Comparison of ENCODE assay signal across 11 mouse cellular contexts in the genomic region with DNA sequence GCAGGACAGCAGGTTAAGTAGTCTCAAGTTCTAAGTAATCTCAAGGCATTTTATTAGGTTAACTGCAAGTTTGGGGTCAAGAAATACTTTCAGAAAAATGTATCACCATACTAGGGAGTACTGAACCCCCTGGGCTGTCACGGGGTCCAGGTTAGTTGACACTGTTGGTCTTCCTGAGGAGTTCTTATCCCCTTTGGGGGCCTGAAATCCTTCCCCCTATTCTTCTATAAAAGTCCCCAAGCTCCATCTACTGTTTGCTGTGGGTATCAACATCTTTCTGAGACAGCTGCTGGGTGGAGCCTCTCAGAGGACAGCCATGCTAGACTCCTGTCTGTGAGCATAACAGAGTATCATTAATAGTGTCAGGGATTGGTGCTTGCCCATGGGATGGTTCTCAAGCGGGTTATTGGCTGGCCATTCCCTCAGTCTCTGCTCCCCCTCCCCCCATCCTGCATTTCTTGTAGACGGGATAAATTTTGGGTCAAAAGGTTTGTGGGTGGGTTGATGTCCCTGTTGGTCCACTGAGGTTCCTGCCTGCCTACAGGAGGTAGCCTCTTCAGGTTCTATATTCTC.
A peak's percentile ranks its signal among the peaks of the same experiment; 100 is the strongest.
DNase-seq lines count a peak whose midpoint lies in the region; ATAC-seq and TF ChIP-seq lines count a peak whose summit lies in the region.
"Had no signal": no experiment of that assay in that cellular context is flagged by ENCODE, and none has a peak within 500 bp of the region (broad histone marks: within the 10 kb centered on the region; RNA-seq: fewer than 3 reads in every experiment).

No protein-coding gene starts in this region.

- H3K79me2 ChIP-seq in liver, adult 2 months (ENCODE audit: control insufficient read depth, insufficient read depth, low read length) = peaks cover 29% of the 10 kb centered on the region; the same call in 1 of the 2 replicates

- H3K9me3 ChIP-seq in embryonic facial prominence, embryonic 14.5 days (ENCODE audit: control insufficient read depth, low read length) = no peaks in the 10 kb centered on the region
- H3K9me3 ChIP-seq: G1E; heart, embryonic 15.5 days; neural tube, embryonic 12.5 days had no signal

- no peak for TF ChIP-seq CTCF in liver, adult 2 months (IDR thresholded peaks at IDR 0.05; ENCODE audit: low read depth, low read length)

- DNase-seq in embryo, embryonic 10.5 days (ENCODE audit: low spot score) = peak; percentile 53
- no peak for DNase-seq in embryo, embryonic 10 days (ENCODE audit: low spot score)
- peak; percentile 54 for DNase-seq in liver, adult 2 months (ENCODE audit: extremely low read depth, low read depth, low spot score)
- DNase-seq in liver = no peak
- DNase-seq in embryonic facial prominence, embryonic 14.5 days (ENCODE audit: low spot score) = peak; percentile 48
- peak; percentile 13 to 37 for DNase-seq in lung, adult 18-20 months
- no peak for DNase-seq in adrenal gland, adult 8-10 months

- TF ChIP-seq POLR2A in liver, adult 2 months (IDR thresholded peaks at IDR 0.05; ENCODE audit: extremely low read depth, insufficient read depth, low read length) = no peak

- no peaks in the 10 kb centered on the region for H3K27me3 ChIP-seq in liver, adult 2 months (ENCODE audit: control insufficient read depth, insufficient read depth, low read length)
- no peaks in the 10 kb centered on the region for H3K27me3 ChIP-seq in embryonic facial prominence, embryonic 14.5 days (replicated peaks; ENCODE audit: control insufficient read depth, insufficient read depth, low read length)
- H3K27me3 ChIP-seq: heart, embryonic 15.5 days; neural tube, embryonic 12.5 days had no signal

- no peak for ATAC-seq in embryonic facial prominence, embryonic 14.5 days (ENCODE audit: low read depth)
- no peak for ATAC-seq in monocyte, adult 5-6 weeks (replicated peaks; ENCODE audit: insufficient number of reproducible peaks, low FRiP score, low TSS enrichment, poor library complexity, severe bottlenecking)

- H3K4me1 ChIP-seq in liver, adult 2 months (ENCODE audit: control insufficient read depth, insufficient read depth, low read length) = peaks cover 35% of the 10 kb centered on the region
- H3K4me1 ChIP-seq in embryonic facial prominence, embryonic 14.5 days (ENCODE audit: control insufficient read depth, insufficient read depth, low read length) = no peaks in the 10 kb centered on the region
- H3K4me1 ChIP-seq: neural tube, embryonic 12.5 days had no signal

- H3K4me3 ChIP-seq in liver, adult 2 months (ENCODE audit: insufficient read depth, low read depth, low read length) = no peak overlapping the region
- H3K4me3 ChIP-seq in embryonic facial prominence, embryonic 14.5 days (ENCODE audit: low read depth, low read length) = no peak overlapping the region
- H3K4me3 ChIP-seq: heart, embryonic 15.5 days; neural tube, embryonic 12.5 days had no signal

- no peak overlapping the region for H3K4me2 ChIP-seq in embryonic facial prominence, embryonic 14.5 days (ENCODE audit: low read depth, low read length)
- H3K4me2 ChIP-seq: heart, embryonic 15.5 days; neural tube, embryonic 12.5 days had no signal

- H3K27ac ChIP-seq in liver, adult 2 months (replicated peaks; ENCODE audit: insufficient read depth, low read depth, low read length) = peak overlapping the region; percentile 75
- no peak overlapping the region for H3K27ac ChIP-seq in embryonic facial prominence, embryonic 14.5 days (replicated peaks; ENCODE audit: low read depth, low read length)
- H3K27ac ChIP-seq: heart, embryonic 15.5 days; neural tube, embryonic 12.5 days had no signal

- WGBS in liver, adult 2 months = 10% methylated on average over 3 of the region's 3 CpGs
- WGBS in embryonic facial prominence, embryonic 14.5 days = 45% methylated on average over 3 of the region's 3 CpGs

- H3K9ac ChIP-seq in liver, adult 2 months (ENCODE audit: low read depth, low read length) = peak overlapping the region; percentile 42; the same call in 1 of the 2 replicates
- no peak overlapping the region for H3K9ac ChIP-seq in embryonic facial prominence, embryonic 14.5 days (ENCODE audit: low read depth, low read length)
- H3K9ac ChIP-seq: heart, embryonic 15.5 days; neural tube, embryonic 12.5 days had no signal

- peaks cover 12% of the 10 kb centered on the region for H3K36me3 ChIP-seq in liver, adult 2 months (ENCODE audit: control insufficient read depth, insufficient read depth, low read length)
- no peaks in the 10 kb centered on the region for H3K36me3 ChIP-seq in embryonic facial prominence, embryonic 14.5 days (ENCODE audit: control insufficient read depth, insufficient read depth, low read length)
- H3K36me3 ChIP-seq: heart, embryonic 15.5 days; neural tube, embryonic 12.5 days had no signal

Comparison
In these comparisons a context has a peak if more than half of its experiments do, and no peak if none do; other contexts are left out.
1. DNase-seq: peak in embryo, embryonic 10.5 days (single experiment), liver, adult 2 months (single experiment), embryonic facial prominence, embryonic 14.5 days (single experiment) and lung, adult 18-20 months (2 of 2); none in embryo, embryonic 10 days (single experiment), liver (single experiment) and adrenal gland, adult 8-10 months (single experiment).